Comparison of ENCODE assay signal across 19 mouse cellular contexts in genomic region chr14:21284116-21284515, GRCm38 (mm10).
DNase-seq lines count a peak whose midpoint lies in the region; ATAC-seq lines count a peak whose summit lies in the region.
"Had no signal": no experiment of that assay in that cellular context is flagged by ENCODE, and none has a peak within 500 bp of the region (broad histone marks: within the 10 kb centered on the region; RNA-seq: fewer than 3 reads in every experiment).

No protein-coding gene starts in this region.

- H3K27me3 ChIP-seq in heart, embryonic 15.5 days = no peaks in the 10 kb centered on the region
- H3K27me3 ChIP-seq in midbrain, embryonic 11.5 days (ENCODE audit: control insufficient read depth, insufficient read depth, low read length) = no peaks in the 10 kb centered on the region
- H3K27me3 ChIP-seq: midbrain, embryonic 15.5 days; stomach, embryonic 15.5 days had no signal

- 29% methylated on average over 7 of the region's 7 CpGs for WGBS in heart, embryonic 15.5 days
- 80% methylated on average over 7 of the region's 7 CpGs for WGBS in midbrain, embryonic 11.5 days

- H3K9ac ChIP-seq in heart, embryonic 15.5 days = no peak overlapping the region
- no peak overlapping the region for H3K9ac ChIP-seq in midbrain, embryonic 11.5 days (ENCODE audit: low read length)
- H3K9ac ChIP-seq: midbrain, embryonic 15.5 days; stomach, embryonic 15.5 days had no signal

- no peak overlapping the region for H3K4me3 ChIP-seq in heart, embryonic 15.5 days
- H3K4me3 ChIP-seq in midbrain, embryonic 11.5 days (ENCODE audit: low read depth, low read length) = no peak overlapping the region
- H3K4me3 ChIP-seq: hindbrain, embryonic 10.5 days; midbrain, embryonic 15.5 days; stomach, embryonic 15.5 days had no signal

- no peaks in the 10 kb centered on the region for H3K36me3 ChIP-seq in heart, embryonic 15.5 days
- H3K36me3 ChIP-seq in midbrain, embryonic 11.5 days (ENCODE audit: control insufficient read depth, insufficient read depth, low read length) = no peaks in the 10 kb centered on the region
- H3K36me3 ChIP-seq: hindbrain, embryonic 10.5 days; midbrain, embryonic 15.5 days; stomach, embryonic 15.5 days had no signal

- H3K4me2 ChIP-seq in heart, embryonic 15.5 days = 0 out of 2 replicates have a peak overlapping the region, but pooled peaks have one; percentile 13
- no peak overlapping the region for H3K4me2 ChIP-seq in midbrain, embryonic 11.5 days
- H3K4me2 ChIP-seq: midbrain, embryonic 15.5 days; stomach, embryonic 15.5 days had no signal

- ATAC-seq in heart, embryonic 15.5 days (replicated peaks; ENCODE audit: insufficient number of reproducible peaks, insufficient read depth, low FRiP score, low read depth) = no peak
- ATAC-seq in midbrain, embryonic 11.5 days (ENCODE audit: low FRiP score) = no peak
- ATAC-seq: midbrain, embryonic 15.5 days had no signal

- no peaks in the 10 kb centered on the region for H3K9me3 ChIP-seq in heart, embryonic 15.5 days (replicated peaks)
- no peaks in the 10 kb centered on the region for H3K9me3 ChIP-seq in midbrain, embryonic 11.5 days (ENCODE audit: control insufficient read depth, low read length)
- H3K9me3 ChIP-seq: hindbrain, embryonic 10.5 days; midbrain, embryonic 15.5 days; stomach, embryonic 15.5 days had no signal

- H3K27ac ChIP-seq in heart, embryonic 15.5 days = peak overlapping the region; percentile 61
- H3K27ac ChIP-seq in midbrain, embryonic 11.5 days (ENCODE audit: low read depth, low read length) = no peak overlapping the region
- H3K27ac ChIP-seq: hindbrain, embryonic 10.5 days; midbrain, embryonic 15.5 days; stomach, embryonic 15.5 days had no signal

- no peak for DNase-seq in heart, postnatal 4 days
- peak; percentile 32 for DNase-seq in retina, postnatal 1 day
- DNase-seq in retina, embryonic 14.5 days (ENCODE audit: low spot score) = no peak
- DNase-seq in fibroblast of lung, adult 2 months (ENCODE audit: low read depth) = peak; percentile 17
- no peak for DNase-seq in midbrain, embryonic 11.5 days (ENCODE audit: low spot score, missing footprints)
- no peak for DNase-seq in kidney, adult 9 months
- DNase-seq: adrenal gland, adult 2 months; cerebellum, postnatal 25 days; kidney, adult 18-20 months; kidney, postnatal 25 days; layer of hippocampus, adult 9-11 months; liver; lung, adult 18-20 months; spleen, adult 18-20 months; thymus, adult 2 months had no signal

- peaks cover 20% of the 10 kb centered on the region for H3K4me1 ChIP-seq in heart, embryonic 15.5 days (replicated peaks)
- no peaks in the 10 kb centered on the region for H3K4me1 ChIP-seq in midbrain, embryonic 11.5 days (ENCODE audit: control insufficient read depth, insufficient read depth, low read length)
- H3K4me1 ChIP-seq: hindbrain, embryonic 10.5 days; midbrain, embryonic 15.5 days; stomach, embryonic 15.5 days had no signal

Comparison
In these comparisons a context has a peak if more than half of its experiments do, and no peak if none do; other contexts are left out.
1. DNase-seq: peak in retina, postnatal 1 day (single experiment) and fibroblast of lung, adult 2 months (single experiment); none in heart, postnatal 4 days (single experiment), retina, embryonic 14.5 days (single experiment), midbrain, embryonic 11.5 days (single experiment) and kidney, adult 9 months (single experiment).